Comparison of ENCODE assay signal across 16 mouse cellular contexts in genomic region chr14:46848736-46849135, GRCm38 (mm10). TPM values are rescaled to one million over a fixed set of nuclear protein-coding genes. Genes with fewer than 3 reads are reported as not detected.
"Had no signal": no experiment of that assay in that cellular context is flagged by ENCODE, and none has a peak within 500 bp of the region (broad histone marks: within the 10 kb centered on the region; RNA-seq: fewer than 3 reads in every experiment).

No protein-coding gene starts in this region.

- H3K4me3 ChIP-seq: neural tube, embryonic 13.5 days; neural tube, embryonic 15.5 days; stomach, embryonic 15.5 days had no signal

- H3K4me1 ChIP-seq: neural tube, embryonic 13.5 days; neural tube, embryonic 15.5 days; stomach, embryonic 15.5 days had no signal

- H3K27me3 ChIP-seq: neural tube, embryonic 13.5 days; neural tube, embryonic 15.5 days; stomach, embryonic 15.5 days had no signal

- H3K27ac ChIP-seq: neural tube, embryonic 13.5 days; neural tube, embryonic 15.5 days; stomach, embryonic 15.5 days; stomach, postnatal 0 days had no signal

- H3K9me3 ChIP-seq: neural tube, embryonic 13.5 days; neural tube, embryonic 15.5 days; stomach, embryonic 15.5 days had no signal

- DNase-seq: retina, postnatal 1 day; right cerebral cortex, adult 18-20 months; right cerebral cortex, postnatal 14 days; right cerebral cortex, postnatal 25 days; right cerebral cortex, postnatal 4 days; thymus, adult 18-20 months; thymus, adult 2 months; thymus, postnatal 14 days; thymus, postnatal 25 days; thymus, postnatal 36 days; thymus, postnatal 4 days had no signal

- H3K4me2 ChIP-seq: neural tube, embryonic 13.5 days; neural tube, embryonic 15.5 days; stomach, embryonic 15.5 days had no signal

- H3K9ac ChIP-seq: neural tube, embryonic 13.5 days; neural tube, embryonic 15.5 days; stomach, embryonic 15.5 days had no signal

RNA-seq across cellular contexts. Expression of gene Samd4, which starts 33.9 kb away (rescaled TPM):
- total RNA-seq: neutrophil, adult 5-6 weeks had no signal
